In genomic region chr10:111079051-111079450, GRCm38 (mm10) we compare ENCODE assay signal across 17 mouse cellular contexts.
"Had no signal": no experiment of that assay in that cellular context is flagged by ENCODE, and none has a peak within 500 bp of the region (broad histone marks: within the 10 kb centered on the region; RNA-seq: fewer than 3 reads in every experiment).

No protein-coding gene starts in this region.

- H3K9me3 ChIP-seq: megakaryocyte, embryonic 14.5 days; midbrain, embryonic 13.5 days; midbrain, embryonic 15.5 days; neural tube, embryonic 13.5 days; neural tube, embryonic 15.5 days had no signal

- H3K27me3 ChIP-seq: megakaryocyte, embryonic 14.5 days; midbrain, embryonic 15.5 days; neural tube, embryonic 13.5 days; neural tube, embryonic 15.5 days had no signal

- DNase-seq: lung, embryonic 14.5 days; lung, postnatal 14 days; lung, postnatal 36 days; retina, postnatal 1 day; right cerebral cortex, postnatal 14 days; spleen, adult 18-20 months; thymus, adult 18-20 months; thymus, postnatal 14 days; thymus, postnatal 4 days had no signal

- H3K9ac ChIP-seq: liver, embryonic 14.5 days; lung, embryonic 14.5 days; midbrain, embryonic 13.5 days; midbrain, embryonic 15.5 days; neural tube, embryonic 13.5 days; neural tube, embryonic 15.5 days had no signal

- ATAC-seq: midbrain, embryonic 13.5 days; midbrain, embryonic 15.5 days had no signal

- H3K4me2 ChIP-seq: lung, embryonic 14.5 days; midbrain, embryonic 11.5 days; midbrain, embryonic 13.5 days; midbrain, embryonic 15.5 days; neural tube, embryonic 13.5 days; neural tube, embryonic 15.5 days had no signal

- H3K4me3 ChIP-seq: megakaryocyte, embryonic 14.5 days; midbrain, embryonic 13.5 days; midbrain, embryonic 15.5 days; neural tube, embryonic 13.5 days; neural tube, embryonic 15.5 days had no signal

- H3K36me3 ChIP-seq: midbrain, embryonic 13.5 days; midbrain, embryonic 15.5 days; neural tube, embryonic 13.5 days; neural tube, embryonic 15.5 days had no signal

- H3K27ac ChIP-seq: liver, embryonic 14.5 days; macrophage; midbrain, embryonic 13.5 days; midbrain, embryonic 15.5 days; neural tube, embryonic 13.5 days; neural tube, embryonic 15.5 days had no signal
